Mouse (Mus musculus): ENCODE measurements at regions not wholly inside any gene's neighbourhood (a gene's known extent, or its start where the extent isn't known, plus 50 kb on each side); places are given as distances from the start of the nearest gene placed in this dataset.

- DNase-seq (ENCODE audit: low spot score): no peak
Measured at GRCm38 (mm10) chr7:72905891-72906290, 469.4 kb upstream of the Rgma start.

GRCm38 (mm10) chr7:72906536-72906935 is 468.8 kb upstream of the Rgma start:
- DNase-seq (ENCODE audit: low spot score): no peak

- DNase-seq (ENCODE audit: low spot score): no peak
Measured at GRCm38 (mm10) chr7:72926772-72927380, 448.4 kb upstream of the Rgma start.

- no peak for DNase-seq (ENCODE audit: low spot score)
Measured at GRCm38 (mm10) chr7:72938842-72939241, 436.5 kb upstream of the Rgma start.

GRCm38 (mm10) chr7:72947531-72947930 is 427.8 kb upstream of the Rgma start:
- no peak for DNase-seq (ENCODE audit: low spot score)

GRCm38 (mm10) chr7:72948026-72948425 is 427.3 kb upstream of the Rgma start:
- no peak for DNase-seq (ENCODE audit: low spot score)

- no peak for DNase-seq (ENCODE audit: low spot score)
Measured at GRCm38 (mm10) chr7:72948666-72949065, 426.6 kb upstream of the Rgma start.

GRCm38 (mm10) chr7:72949886-72950285 is 425.4 kb upstream of the Rgma start:
- DNase-seq (ENCODE audit: low spot score): no peak

- no peak for DNase-seq (ENCODE audit: low spot score)
Measured at GRCm38 (mm10) chr7:72957674-72958073, 417.6 kb upstream of the Rgma start.

GRCm38 (mm10) chr7:72961321-72961720 is 414.0 kb upstream of the Rgma start:
- no peak for DNase-seq (ENCODE audit: low spot score)

GRCm38 (mm10) chr7:72962815-72963214 is 412.5 kb upstream of the Rgma start:
- DNase-seq (ENCODE audit: low spot score): no peak

- DNase-seq (ENCODE audit: low spot score): no peak
Measured at GRCm38 (mm10) chr7:72963908-72964307, 411.4 kb upstream of the Rgma start.

GRCm38 (mm10) chr7:72968193-72968592 is 407.1 kb upstream of the Rgma start:
- no peak for DNase-seq (ENCODE audit: low spot score)

- DNase-seq (ENCODE audit: low spot score): no peak
Measured at GRCm38 (mm10) chr7:72971506-72972267, 403.6 kb upstream of the Rgma start.

- DNase-seq (ENCODE audit: low spot score): no peak
Measured at GRCm38 (mm10) chr7:72972397-72972796, 402.9 kb upstream of the Rgma start.

- DNase-seq (ENCODE audit: low spot score): no peak
Measured at GRCm38 (mm10) chr7:72973771-72974170, 401.5 kb upstream of the Rgma start.

GRCm38 (mm10) chr7:72974384-72974783 is 400.9 kb upstream of the Rgma start:
- no peak for DNase-seq (ENCODE audit: low spot score)

GRCm38 (mm10) chr7:72990559-72991429 is 384.5 kb upstream of the Rgma start:
- no peak for DNase-seq (ENCODE audit: low spot score)

GRCm38 (mm10) chr7:72998374-72998773 is 376.9 kb upstream of the Rgma start:
- DNase-seq (ENCODE audit: low spot score): no peak

- DNase-seq (ENCODE audit: low spot score): no peak
Measured at GRCm38 (mm10) chr7:73019151-73019550, 356.2 kb upstream of the Rgma start.

- DNase-seq (ENCODE audit: low spot score): no peak
Measured at GRCm38 (mm10) chr7:73019764-73020354, 355.4 kb upstream of the Rgma start.

- no peak for DNase-seq (ENCODE audit: low spot score)
Measured at GRCm38 (mm10) chr7:73021786-73022185, 353.5 kb upstream of the Rgma start.
